Mouse (Mus musculus) liver, embryonic 11.5 days (tissue): ENCODE data around the gene Ggcx. TPM values are rescaled to one million over a fixed set of nuclear protein-coding genes. Genes with fewer than 3 reads are reported as not detected.

Experiments
- polyA plus RNA-seq: library from polyadenylated mRNA; unstranded; fragments of >200 nt; fragmentation: Nextera tagmentation; extraction: Ambion mirVana; gene quantifications from 2 replicates; pipeline ENCODE4 v1.2.1, GENCODE M21; 2014

The Ggcx gene
- polyA plus RNA-seq, 1 experiment from 2014 or later, result 26.9 TPM

Other genes starting within 250 kb of the Ggcx start
- 3.1 and 3.4 TPM in 2 replicates for gene Atoh8, start 178.7 kb upstream of the Ggcx start, polyA plus RNA-seq
- not detected in 2 replicates for gene Sftpb, start 109.7 kb upstream of the Ggcx start, polyA plus RNA-seq
- 91.6 and 100 TPM in 2 replicates for gene Usp39, start 69.1 kb upstream of the Ggcx start, polyA plus RNA-seq
- gene 0610030E20Rik, start 67.0 kb upstream of the Ggcx start, polyA plus RNA-seq, result 17.1 and 19.4 TPM in 2 replicates
- gene Tmem150a, start 58.9 kb upstream of the Ggcx start, polyA plus RNA-seq, result 39.5 and 40.3 TPM in 2 replicates
- gene Rnf181, start 47.4 kb upstream of the Ggcx start, polyA plus RNA-seq, result 106 and 112 TPM in 2 replicates
- 164 and 181 TPM in 2 replicates for gene Vamp5, start 33.8 kb upstream of the Ggcx start, polyA plus RNA-seq
- 265 and 274 TPM in 2 replicates for gene Vamp8, start 23.6 kb upstream of the Ggcx start, polyA plus RNA-seq
- gene Mat2a, start 25.2 kb downstream of the Ggcx start, polyA plus RNA-seq, result 426 and 477 TPM in 2 replicates
- gene Sh2d6, start 107.4 kb downstream of the Ggcx start, polyA plus RNA-seq, result not detected in 2 replicates
- 30.2 and 31.9 TPM in 2 replicates for gene Capg, start 130.1 kb downstream of the Ggcx start, polyA plus RNA-seq
- gene Elmod3, start 184.1 kb downstream of the Ggcx start, polyA plus RNA-seq, result 12.3 and 13.4 TPM in 2 replicates
- gene Retsat, start 184.2 kb downstream of the Ggcx start, polyA plus RNA-seq, result 26.0 and 28.4 TPM in 2 replicates
- gene Tgoln1, start 202.7 kb downstream of the Ggcx start, polyA plus RNA-seq, result 28.4 and 30.3 TPM in 2 replicates